Mouse (Mus musculus): Measurements from ENCODE around the gene Sass6. TPM values are rescaled to one million over a fixed set of nuclear protein-coding genes. Genes with fewer than 3 reads are reported as not detected.

Sass6 gene
- total and polyA plus RNA-seq, 3 experiments = 10.0 to 23.1 (median 12.4) TPM

GRCm38 (mm10) chr3:116635799-116636198, 41.0 kb downstream of the Sass6 start:
- dilution Hi-C loops (cut with MboI; ENCODE audit: extremely low pct_ligation_motif_present, extremely low pct_unique_long_range_greater_than_20kb, low sequenced_read_pairs) = no loop called here

DNA sequence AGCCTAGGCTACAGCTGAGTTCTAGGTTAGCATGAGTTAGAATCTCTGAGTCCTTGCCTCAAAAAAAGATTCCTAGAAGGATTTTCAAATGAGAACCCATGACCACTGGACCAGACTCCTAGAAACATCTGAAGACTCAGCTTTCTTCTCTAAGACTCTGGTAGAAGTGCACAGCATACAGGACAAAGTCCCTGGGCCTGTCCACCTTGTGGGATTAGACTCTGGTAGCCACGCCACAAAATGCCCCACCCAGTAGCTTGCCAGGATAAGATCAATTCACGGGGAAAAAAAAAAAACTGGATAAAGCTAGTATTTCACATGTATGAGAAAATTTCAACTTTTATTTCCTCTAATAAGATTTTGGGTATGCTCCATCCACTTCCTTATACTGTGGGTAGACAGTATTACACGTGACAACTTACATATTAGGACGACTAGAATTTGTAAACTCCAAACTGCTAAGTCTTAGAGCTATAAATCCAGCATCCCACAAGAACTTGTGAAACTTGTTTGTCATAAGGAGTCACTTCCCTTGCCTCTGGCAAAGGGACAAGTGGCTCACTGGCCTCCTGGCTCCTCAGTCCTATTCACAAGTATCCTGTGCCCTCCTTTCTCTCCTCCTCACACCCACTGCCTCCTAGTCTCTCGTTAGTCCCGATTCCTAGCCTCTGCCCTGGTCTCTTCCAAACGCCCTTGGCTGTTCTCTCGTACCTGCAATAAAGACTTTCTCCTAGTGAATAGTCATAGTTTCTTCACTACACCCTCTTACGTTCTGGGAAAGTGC, 43.1 kb downstream of the Sass6 start:
- Histone ChIP-seq H3K79me2 (replicated peaks; ENCODE audit: control insufficient read depth, extremely low read depth, insufficient read depth, poor library complexity, severe bottlenecking) (no peaks in the 10 kb centered on the region), H3K9me3 (replicated peaks; ENCODE audit: low read length) (no peaks in the 10 kb centered on the region), H3K27me3 (replicated peaks) (no peaks in the 10 kb centered on the region), H3K36me3 (replicated peaks in 1 of 2; ENCODE audit: control insufficient read depth in 1 of 2, insufficient read depth in 1 of 2, low read length in 1 of 2) (peaks cover 57 to 95% of the 10 kb centered on the region in 2 experiments), H3K4me1 (ENCODE audit: control insufficient read depth in 1 of 2, insufficient read depth in 2 of 2) (peaks cover 0 to 7% of the 10 kb centered on the region in 2 experiments; a peak in 2 of 4 replicates), H3K27ac (ENCODE audit: insufficient read depth, low read depth) (no peak overlapping the region), H3K4me3 (replicated peaks in 1 of 3; ENCODE audit: low read depth in 2 of 3, low read length in 2 of 3, poor library complexity in 1 of 3) (no peak overlapping the region), H3K4me2 (ENCODE audit: insufficient read depth, low read depth, poor library complexity, severe bottlenecking) (no peak overlapping the region), H3K9ac (ENCODE audit: insufficient read depth, low read depth) (no peak overlapping the region)
- in situ Hi-C loops (cut with MboI; ENCODE audit: low pct_ligation_motif_present, low pct_unique_long_range_greater_than_20kb, low sequenced_read_pairs) = no loop called here
- dilution Hi-C loops (cut with MboI; ENCODE audit: extremely low pct_ligation_motif_present, extremely low pct_unique_long_range_greater_than_20kb, low sequenced_read_pairs) = no loop called here
- TF ChIP-seq SIN3A (IDR thresholded peaks at IDR 0.05; ENCODE audit: low read length) (no peak), ZNF384 (IDR thresholded peaks at IDR 0.05; ENCODE audit: low read depth, low read length) (no peak), TCF12 (IDR thresholded peaks at IDR 0.05; ENCODE audit: low read depth, low read length) (no peak), MAX (IDR thresholded peaks at IDR 0.05; ENCODE audit: low read length) (no peak), RCOR1 (conservative IDR thresholded peaks at IDR 0.05; ENCODE audit: low read depth, low read length) (no peak)
- no peak for DNase-seq (ENCODE audit: extremely low read depth)

More at GRCm38 (mm10) chr3:116635799-116636198, 41.0 kb downstream of the Sass6 start:
- Histone ChIP-seq H3K4me1 (ENCODE audit: control insufficient read depth in 1 of 2, insufficient read depth in 2 of 2) (peaks cover 0 to 7% of the 10 kb centered on the region in 2 experiments; a peak in 2 of 4 replicates), H3K27me3 (replicated peaks) (no peaks in the 10 kb centered on the region), H3K79me2 (replicated peaks; ENCODE audit: control insufficient read depth, extremely low read depth, insufficient read depth, poor library complexity, severe bottlenecking) (no peaks in the 10 kb centered on the region; the same call in 1 of the 2 replicates), H3K27ac (ENCODE audit: insufficient read depth, low read depth) (no peak overlapping the region), H3K4me2 (ENCODE audit: insufficient read depth, low read depth, poor library complexity, severe bottlenecking) (no peak overlapping the region), H3K36me3 (replicated peaks in 1 of 2; ENCODE audit: control insufficient read depth in 1 of 2, insufficient read depth in 1 of 2, low read length in 1 of 2) (peaks cover 53 to 94% of the 10 kb centered on the region in 2 experiments), H3K9ac (ENCODE audit: insufficient read depth, low read depth) (no peak overlapping the region), H3K4me3 (replicated peaks in 1 of 3; ENCODE audit: low read depth in 2 of 3, low read length in 2 of 3, poor library complexity in 1 of 3) (no peak overlapping the region), H3K9me3 (replicated peaks; ENCODE audit: low read length) (no peaks in the 10 kb centered on the region)
- in situ Hi-C loops (cut with MboI; ENCODE audit: low pct_ligation_motif_present, low pct_unique_long_range_greater_than_20kb, low sequenced_read_pairs) = no loop called here
- DNase-seq (ENCODE audit: extremely low read depth) = no peak
- no peak for TF ChIP-seq ZNF384 (IDR thresholded peaks at IDR 0.05; ENCODE audit: low read depth, low read length)

GRCm38 (mm10) chr3:116638572-116638971, 43.8 kb downstream of the Sass6 start:
- Histone ChIP-seq H3K27me3 (replicated peaks) (no peaks in the 10 kb centered on the region), H3K79me2 (replicated peaks; ENCODE audit: control insufficient read depth, extremely low read depth, insufficient read depth, poor library complexity, severe bottlenecking) (no peaks in the 10 kb centered on the region), H3K4me3 (replicated peaks in 1 of 3; ENCODE audit: low read depth in 2 of 3, low read length in 2 of 3, poor library complexity in 1 of 3) (no peak overlapping the region), H3K4me1 (ENCODE audit: control insufficient read depth in 1 of 2, insufficient read depth in 2 of 2) (peaks cover 0 to 7% of the 10 kb centered on the region in 2 experiments; a peak in 2 of 4 replicates), H3K4me2 (ENCODE audit: insufficient read depth, low read depth, poor library complexity, severe bottlenecking) (no peak overlapping the region), H3K9ac (ENCODE audit: insufficient read depth, low read depth) (no peak overlapping the region), H3K36me3 (replicated peaks in 1 of 2; ENCODE audit: control insufficient read depth in 1 of 2, insufficient read depth in 1 of 2, low read length in 1 of 2) (peaks cover 60 to 95% of the 10 kb centered on the region in 2 experiments), H3K27ac (ENCODE audit: insufficient read depth, low read depth) (no peak overlapping the region), H3K9me3 (replicated peaks; ENCODE audit: low read length) (no peaks in the 10 kb centered on the region)
- no peak for TF ChIP-seq TCF12 (IDR thresholded peaks at IDR 0.05; ENCODE audit: low read depth, low read length)
- TF ChIP-seq RCOR1 (conservative IDR thresholded peaks at IDR 0.05; ENCODE audit: low read depth, low read length) = no peak
- no peak for TF ChIP-seq EP300 (IDR thresholded peaks at IDR 0.05; ENCODE audit: low read length)
- TF ChIP-seq IRF4 (IDR thresholded peaks at IDR 0.05; ENCODE audit: low read depth, low read length) = no peak
- TF ChIP-seq CHD1 (IDR thresholded peaks at IDR 0.05; ENCODE audit: low read depth, low read length) = no peak
- TF ChIP-seq BHLHE40 (IDR thresholded peaks at IDR 0.05; ENCODE audit: low read depth, low read length) = no peak
- no peak for TF ChIP-seq MXI1 (IDR thresholded peaks at IDR 0.05; ENCODE audit: low read depth, low read length)
- no peak for TF ChIP-seq SIN3A (IDR thresholded peaks at IDR 0.05; ENCODE audit: low read length)
- TF ChIP-seq E2F4 (IDR thresholded peaks at IDR 0.05; ENCODE audit: insufficient replicate concordance, low read depth, low read length) = no peak
- no peak for TF ChIP-seq USF2 (conservative IDR thresholded peaks at IDR 0.05; ENCODE audit: low read depth, low read length)
- no peak for TF ChIP-seq SMC3 (IDR thresholded peaks at IDR 0.05; ENCODE audit: low read depth, low read length)
- TF ChIP-seq POLR2A (IDR thresholded peaks at IDR 0.05; ENCODE audit: low read depth, low read length) = no peak
- no peak for TF ChIP-seq ZNF384 (IDR thresholded peaks at IDR 0.05; ENCODE audit: low read depth, low read length)
- no peak for TF ChIP-seq ZKSCAN1 (IDR thresholded peaks at IDR 0.05; ENCODE audit: borderline replicate concordance, low read depth, low read length)
- no peak for TF ChIP-seq GABPA (IDR thresholded peaks at IDR 0.05; ENCODE audit: insufficient replicate concordance, low read depth, low read length)
- no peak for TF ChIP-seq CTCF (conservative IDR thresholded peaks at IDR 0.05 in 1 of 2, IDR thresholded peaks at IDR 0.05 in 1 of 2; ENCODE audit: low read depth in 2 of 2, low read length in 2 of 2)
- TF ChIP-seq CHD2 (IDR thresholded peaks at IDR 0.05; ENCODE audit: low read length) = no peak
- DNase-seq (ENCODE audit: extremely low read depth) = no peak
- in situ Hi-C loops (cut with MboI; ENCODE audit: low pct_ligation_motif_present, low pct_unique_long_range_greater_than_20kb, low sequenced_read_pairs) (no loop called here), dilution Hi-C loops (cut with MboI; ENCODE audit: extremely low pct_ligation_motif_present, extremely low pct_unique_long_range_greater_than_20kb, low sequenced_read_pairs) (no loop called here)
